Mouse (Mus musculus) frontal cortex, adult 2 months (tissue): ENCODE results near the gene Kirrel3. TPM values are rescaled to one million over a fixed set of nuclear protein-coding genes. Genes with fewer than 3 reads are reported as not detected.

Source experiments
- DNase-seq, 2 experiments: peaks; one replicate each; pipeline ENCODE4 v3.0.0; 2022; ENCODE audit warnings: low spot score in 1 of 2; ENCODE audit errors: extremely low spot score in 1 of 2
- polyA plus RNA-seq: library from polyadenylated mRNA; depleted of rRNA; stranded (reverse); fragments of >200 nt; gene quantifications from 2 replicates; pipeline ENCODE4 v1.2.3, GENCODE M21; 2012

The Kirrel3 gene
- polyA plus RNA-seq, 1 experiment, result 38.4 TPM

DNA sequence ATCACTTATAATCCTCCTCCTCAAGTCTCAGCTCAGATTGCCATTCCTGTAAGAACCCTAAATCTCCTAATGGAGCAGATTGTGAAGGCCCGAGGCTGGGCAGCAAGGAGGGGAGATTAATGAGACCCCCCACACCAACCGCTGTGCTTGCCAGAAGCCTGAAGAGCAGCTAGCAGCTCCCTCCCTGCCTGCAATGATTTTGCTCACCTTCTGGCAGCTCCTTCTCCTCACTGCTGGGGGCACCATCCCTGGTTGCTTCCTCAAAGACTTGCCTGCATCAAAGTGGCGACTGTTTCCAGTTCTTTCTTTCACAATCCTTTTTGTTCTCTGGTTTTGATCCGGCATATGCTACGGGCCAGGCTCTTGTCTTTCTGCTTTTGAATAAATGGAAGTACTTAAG lies 253.7 kb downstream of the Kirrel3 start:
- no peak for DNase-seq

DNA sequence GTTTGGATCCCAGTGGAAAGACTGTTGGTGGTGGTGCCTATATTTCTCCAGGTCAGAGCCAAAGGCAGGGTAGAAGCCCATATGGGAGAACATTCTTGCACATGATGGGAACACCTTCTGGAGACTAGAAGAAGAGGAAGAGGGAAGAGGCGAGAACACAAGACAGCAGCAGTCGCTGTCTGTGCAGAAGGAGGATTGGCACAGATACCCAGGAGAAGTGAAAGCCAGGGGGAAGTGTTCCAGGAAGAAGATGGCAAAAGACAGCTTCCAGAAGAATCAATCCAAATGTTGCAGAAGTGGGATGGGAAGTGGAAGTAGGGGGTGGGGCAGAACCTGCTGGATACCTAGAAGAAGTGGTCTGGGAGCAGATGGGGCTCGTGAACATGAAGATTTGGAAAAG lies 255.1 kb downstream of the Kirrel3 start:
- DNase-seq, result no peak

DNA sequence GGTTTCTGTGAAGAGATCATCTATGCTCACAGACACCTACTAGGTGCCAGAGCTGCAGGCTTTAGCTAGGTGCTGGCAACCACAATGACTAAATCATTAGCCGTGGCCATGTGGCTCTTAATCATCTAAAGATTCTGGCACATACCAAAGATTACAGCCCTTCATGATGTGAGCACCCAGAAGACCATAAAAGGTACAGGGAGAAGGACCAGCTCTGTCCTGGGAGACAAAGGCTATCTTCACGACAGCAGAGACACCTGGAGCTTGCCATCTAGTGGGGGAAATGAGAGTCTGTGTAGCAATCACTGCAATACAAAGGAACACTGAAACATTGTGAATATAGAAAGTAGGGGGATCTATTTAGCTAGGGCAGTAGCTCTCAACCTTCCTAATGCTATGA lies 262.3 kb downstream of the Kirrel3 start:
- no peak for DNase-seq

DNA sequence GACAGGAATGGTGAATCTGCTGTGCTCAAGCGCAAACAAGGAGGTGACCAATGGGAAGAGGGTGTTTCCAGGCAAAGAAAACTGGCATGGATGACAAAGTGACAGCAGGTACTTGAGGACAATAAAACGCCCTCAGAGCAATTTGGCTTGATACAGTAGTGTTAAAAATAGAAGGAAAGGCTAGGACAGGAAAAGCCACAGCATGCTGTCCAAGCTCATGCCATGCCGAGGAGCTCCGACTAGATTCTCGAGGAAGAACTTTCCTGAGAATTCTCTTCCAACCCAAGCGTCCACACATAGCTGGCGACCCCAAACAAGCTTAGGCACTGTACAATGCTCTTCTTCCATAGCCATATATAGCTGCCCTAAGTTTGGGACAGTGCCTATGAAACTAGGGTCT lies 263.5 kb downstream of the Kirrel3 start:
- no peak for DNase-seq

DNA sequence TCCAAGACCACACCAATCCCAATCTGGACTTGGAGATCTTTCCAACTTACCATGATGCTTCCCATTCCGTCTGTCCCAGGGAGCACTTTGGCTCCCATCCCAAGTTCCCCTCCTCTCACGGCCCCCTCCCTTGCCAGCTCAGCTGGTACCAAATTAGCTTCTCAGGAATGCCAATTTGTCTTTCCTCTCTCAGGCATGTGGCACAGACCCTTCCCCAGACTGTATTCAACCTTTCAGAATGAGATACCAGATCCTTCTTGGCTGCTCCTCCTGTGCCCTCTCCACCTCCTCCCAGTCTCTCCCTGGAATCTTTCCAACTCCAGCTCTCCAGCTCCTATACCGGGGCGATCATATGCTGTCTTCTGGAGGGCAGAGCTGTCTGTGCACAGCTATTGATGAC lies 264.2 kb downstream of the Kirrel3 start:
- no peak for DNase-seq

DNA sequence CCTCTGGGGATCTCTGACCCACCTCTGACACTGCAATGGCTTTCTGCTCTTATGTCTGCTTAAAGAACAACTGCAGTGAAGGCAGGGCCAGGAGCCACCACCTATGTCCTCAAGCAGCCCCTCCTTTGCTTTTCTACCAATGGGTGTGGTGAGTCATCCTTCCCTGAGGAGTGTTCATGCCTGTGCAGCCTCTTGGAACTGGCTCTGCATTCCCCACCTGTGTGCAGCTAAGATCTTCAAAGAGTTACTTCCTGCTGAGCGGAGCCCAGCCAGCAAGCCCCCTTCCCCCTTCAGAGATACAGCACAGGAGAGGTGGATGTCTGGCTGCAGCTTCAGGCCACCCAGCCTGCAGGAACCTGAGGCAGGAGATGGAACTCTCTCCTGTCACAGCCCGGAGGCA lies 265.2 kb downstream of the Kirrel3 start:
- DNase-seq, result no peak

DNA sequence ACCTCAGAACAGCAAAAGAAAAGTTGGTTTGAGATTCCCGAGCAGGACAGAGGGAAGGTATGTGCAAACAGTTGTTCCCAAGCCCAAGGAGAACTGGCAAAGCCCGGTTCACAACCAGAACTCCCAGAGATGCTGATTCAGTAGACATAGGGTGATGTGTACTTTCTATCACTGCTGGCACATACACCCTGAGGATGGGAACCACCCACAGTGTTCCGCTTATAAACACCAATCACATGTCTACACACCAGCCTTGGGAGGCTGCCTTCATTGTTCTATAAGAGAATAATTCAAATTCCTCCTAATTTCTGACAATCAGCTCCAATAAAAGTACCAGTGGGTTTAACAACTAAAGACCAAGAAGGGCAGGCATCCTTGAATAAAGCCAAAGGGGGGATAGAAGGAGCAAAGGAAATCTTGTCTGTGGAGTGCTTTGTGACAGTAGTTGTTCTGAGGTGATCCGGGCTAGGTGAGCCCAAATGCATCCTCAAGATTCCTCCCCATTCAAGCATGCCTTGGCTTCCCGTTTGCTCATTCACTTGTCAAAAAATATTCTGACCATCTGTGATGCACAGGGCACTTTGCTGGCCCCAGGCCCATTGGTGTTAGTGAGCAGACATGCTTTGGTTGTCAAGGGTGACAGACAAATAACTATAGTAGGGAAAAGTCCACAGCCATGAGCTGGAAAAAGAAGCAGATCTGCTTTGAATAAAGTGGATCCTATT lies 266.5 kb downstream of the Kirrel3 start:
- DNase-seq, result no peak

DNA sequence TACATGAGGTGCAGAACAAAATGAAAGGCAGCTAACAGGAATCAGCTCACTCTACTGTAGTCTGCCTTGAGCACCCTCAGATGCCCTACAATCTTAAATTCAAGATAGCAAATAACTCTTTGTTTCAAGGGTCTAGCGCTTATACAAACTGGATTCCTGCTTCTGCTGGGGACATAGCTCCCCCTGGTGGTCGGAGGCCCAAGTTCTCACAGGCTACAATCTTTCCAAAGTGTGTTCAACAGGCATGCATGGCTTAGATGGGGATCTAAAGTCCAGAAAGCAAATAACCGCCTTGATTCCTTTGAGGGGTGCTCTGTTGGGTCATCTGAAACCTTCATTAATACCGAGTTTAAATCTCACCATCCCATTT lies 267.1 kb downstream of the Kirrel3 start:
- DNase-seq, result peak in 1 of 2 experiments; percentile 87

DNA sequence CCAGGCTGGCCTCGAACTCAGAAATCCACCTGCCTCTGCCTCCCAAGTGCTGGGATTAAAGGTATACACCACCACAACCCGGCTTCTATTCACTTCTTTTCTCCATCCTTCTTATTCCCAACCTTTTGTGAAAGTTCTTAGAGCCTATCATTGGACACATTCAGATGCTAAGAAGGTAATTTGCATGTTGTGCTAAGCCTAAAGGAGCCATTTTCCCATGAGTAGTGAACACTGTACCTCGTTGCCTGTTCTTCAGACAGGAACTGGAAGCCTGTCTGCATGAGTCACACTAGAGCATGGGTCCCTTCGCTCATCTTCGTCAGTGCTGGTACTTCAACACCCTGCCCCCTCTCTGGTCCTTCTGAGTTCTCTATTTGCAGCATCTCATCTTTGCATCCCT lies 268.2 kb downstream of the Kirrel3 start:
- no peak for DNase-seq

DNA sequence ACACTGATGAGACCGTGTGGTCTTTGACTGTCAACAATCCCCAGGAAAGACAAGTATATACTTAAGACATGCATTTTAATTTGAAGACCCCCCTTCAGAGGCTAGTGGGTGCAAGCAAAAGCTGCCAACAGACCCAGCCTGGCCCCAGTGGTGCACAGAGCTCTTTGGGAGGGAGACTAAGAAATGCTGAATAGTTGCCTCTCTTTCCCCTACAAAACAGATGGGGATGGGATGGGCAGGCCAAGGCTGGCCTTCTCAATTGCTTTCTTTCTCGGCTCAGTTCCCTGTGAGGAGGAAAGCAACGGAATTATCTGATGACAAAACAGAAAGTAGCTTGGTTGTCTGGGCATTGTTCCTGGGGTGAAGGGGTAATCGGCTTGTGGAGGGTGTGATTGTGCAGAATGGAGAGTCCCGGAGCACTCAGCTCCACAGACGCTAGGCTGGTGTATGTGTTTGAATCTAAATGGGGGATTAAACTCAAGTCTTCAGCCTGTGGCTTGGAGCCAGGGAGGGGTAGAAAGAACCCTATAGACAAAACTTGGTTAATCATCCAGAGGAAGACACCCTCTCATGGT lies 268.9 kb downstream of the Kirrel3 start:
- no peak for DNase-seq

DNA sequence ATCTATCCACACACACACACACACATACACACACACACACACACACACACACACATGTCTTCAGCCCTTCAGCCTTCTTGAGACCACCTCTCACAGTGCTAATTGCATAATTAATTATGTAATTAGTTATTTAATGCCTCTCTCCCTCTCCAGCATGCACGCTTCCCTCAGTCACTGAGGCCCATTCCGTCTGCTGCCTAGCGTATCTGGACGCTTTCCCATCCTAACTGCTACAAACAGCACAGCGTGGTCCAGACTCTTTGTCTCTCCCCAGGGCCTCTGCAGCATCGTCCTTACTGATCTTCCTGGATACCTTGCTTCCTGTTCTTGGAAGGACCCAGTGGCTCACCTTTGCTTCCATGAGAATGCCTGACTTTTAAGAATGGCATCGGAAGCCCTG lies 270.4 kb downstream of the Kirrel3 start:
- DNase-seq, result no peak

DNA sequence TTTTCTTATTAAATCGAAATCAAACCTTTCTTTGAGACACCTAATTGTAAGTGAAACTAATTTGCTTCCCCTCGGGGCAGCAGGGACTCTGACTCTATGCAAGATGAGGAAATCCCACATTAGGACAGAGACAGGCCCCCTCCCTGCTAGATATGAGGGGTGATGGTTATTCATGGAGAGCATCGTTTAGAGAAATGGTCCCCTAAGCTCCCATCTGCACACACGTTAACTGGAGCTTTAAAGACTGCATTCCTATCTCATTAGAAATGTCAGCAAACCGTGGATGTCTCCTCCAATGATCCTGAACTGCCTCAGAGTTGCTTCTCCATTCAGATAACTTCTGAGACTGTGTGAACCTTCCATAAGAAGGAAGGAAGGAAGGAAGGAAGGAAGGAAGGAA lies 273.2 kb downstream of the Kirrel3 start:
- DNase-seq, result no peak

DNA sequence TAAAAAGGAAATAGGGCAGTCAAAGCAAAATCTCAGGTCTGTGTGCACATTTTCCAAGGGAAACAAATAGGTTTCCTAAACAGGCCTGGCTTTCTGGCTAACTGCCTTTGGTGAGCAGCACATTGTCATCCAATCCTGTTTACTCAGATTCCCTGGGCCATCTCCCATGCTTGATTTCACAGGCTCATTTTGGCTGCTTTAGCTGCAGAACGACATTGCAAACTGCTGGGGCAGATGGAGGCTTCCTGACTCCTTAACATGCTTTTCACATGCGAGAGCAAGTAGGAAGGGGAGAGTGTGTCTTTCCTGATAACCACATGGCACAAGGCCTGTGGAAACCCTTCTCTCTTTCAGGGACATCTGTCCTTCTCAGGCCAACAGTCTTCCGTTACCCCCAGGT lies 274.8 kb downstream of the Kirrel3 start:
- DNase-seq, result no peak

DNA sequence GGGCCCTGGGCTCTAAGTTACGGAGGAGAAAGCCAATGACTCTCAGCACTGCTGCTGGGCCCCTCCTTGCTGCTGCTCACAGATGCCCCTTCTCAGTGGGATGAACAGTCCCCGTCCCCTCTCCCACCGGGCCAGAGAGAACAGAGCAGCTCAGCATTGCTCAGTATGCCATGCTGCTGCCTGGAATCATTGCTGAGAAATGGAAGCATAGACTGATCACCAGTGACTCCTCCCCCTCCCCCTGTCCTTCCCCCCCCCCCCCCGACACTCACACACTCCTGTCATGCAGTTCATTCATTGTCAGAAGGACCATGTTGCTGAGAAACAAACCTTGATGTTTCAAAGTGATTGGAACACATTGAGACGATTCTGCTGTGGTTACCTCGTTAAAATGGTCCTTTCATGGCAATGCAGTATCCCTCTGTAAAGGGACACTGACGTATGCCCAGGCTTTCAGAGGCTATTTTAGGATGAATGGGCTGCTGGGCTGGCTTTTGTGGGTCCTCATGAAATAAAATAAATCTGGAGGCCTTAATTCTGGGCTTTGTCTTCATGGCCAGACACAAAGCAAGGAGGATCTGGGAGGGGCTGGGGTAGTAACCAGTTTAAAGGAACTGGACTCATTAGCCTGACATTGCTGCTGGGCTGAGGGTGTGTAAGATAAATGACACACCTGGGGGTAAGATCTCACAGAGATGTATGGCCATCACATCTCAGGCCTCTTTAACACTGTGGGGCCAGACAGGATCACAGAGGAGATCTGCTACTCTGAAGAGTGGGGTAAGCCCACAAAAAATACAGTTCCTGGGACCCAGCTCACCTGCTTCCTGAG lies 281.3 kb downstream of the Kirrel3 start:
- no peak for DNase-seq

DNA sequence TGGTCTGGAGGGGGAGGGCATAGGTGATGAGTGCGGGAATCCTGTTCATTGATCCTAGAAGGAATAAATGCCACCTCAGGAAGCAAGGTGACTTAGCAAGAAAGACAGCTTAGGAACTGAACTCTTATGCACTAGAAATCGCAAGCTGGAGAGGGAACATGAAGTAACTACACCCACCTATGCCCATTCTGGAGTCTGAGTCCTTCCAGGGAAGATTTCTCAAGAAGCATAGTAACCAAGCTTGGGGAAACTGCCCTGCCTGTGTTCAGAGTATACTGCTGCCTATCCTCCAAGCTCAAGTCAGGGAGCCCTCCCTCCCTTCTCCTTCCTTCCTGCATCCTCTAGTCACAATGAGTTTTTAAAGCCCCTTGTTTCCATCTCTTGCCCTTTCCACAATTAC lies 283.3 kb downstream of the Kirrel3 start:
- no peak for DNase-seq

DNA sequence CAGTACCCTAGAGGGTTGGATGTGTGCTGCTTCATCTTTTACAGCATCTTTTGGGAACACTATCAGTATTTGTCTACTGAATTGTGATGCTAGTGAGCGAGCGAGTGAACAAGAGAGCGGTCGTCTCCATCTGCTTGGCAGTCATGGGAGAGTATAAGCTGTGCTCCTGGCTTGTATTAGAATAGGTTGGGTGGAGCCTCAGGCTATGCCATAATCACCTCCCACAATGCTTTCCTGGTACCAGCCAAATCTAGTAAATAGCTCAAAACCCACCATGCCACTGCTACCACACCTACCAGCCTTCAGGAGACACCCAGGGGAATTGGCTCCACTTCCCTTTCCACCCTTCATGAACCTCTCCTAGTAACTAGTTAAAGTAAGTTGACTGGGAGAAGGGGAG lies 285.3 kb downstream of the Kirrel3 start:
- no peak for DNase-seq

DNA sequence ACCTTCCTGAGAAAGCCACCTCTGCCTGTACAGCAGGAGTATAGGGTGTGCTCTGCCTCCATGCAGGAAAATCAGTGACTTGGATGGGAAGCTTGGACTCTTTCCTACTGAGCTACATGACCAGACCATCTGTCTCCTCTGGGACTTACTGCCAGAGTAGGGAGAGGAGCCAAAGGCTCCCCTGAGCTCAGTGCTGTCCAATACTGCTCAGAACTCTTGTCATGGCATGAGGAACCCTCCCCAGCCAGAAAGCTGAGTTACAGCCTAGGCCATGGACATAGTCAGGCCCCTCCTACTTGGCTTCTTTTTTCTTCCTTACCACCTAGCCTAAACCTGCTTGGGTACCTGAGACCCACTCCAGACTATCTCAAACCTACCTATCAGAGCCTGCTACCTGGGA lies 285.7 kb downstream of the Kirrel3 start:
- DNase-seq, result no peak

DNA sequence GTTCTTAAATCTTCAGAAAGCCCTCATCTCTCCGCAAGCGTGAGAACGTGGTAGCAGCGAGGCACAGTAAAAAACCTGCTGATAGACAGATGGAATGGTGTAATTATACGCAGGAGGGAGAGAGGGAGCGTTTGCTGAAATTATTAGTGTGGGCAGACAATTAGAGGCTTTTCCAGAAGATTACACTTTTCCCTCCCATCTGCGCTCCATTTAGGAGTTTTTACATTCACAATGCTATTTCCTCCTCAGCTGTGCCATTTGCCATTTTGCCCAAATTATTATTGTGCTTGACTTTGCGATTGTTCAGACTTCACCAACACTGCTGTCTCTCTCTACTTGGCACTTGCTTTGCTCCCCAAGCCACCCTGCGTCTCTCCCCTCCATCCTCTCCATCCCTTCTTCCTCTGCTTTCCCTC lies 286.3 kb downstream of the Kirrel3 start:
- peak in 1 of 2 experiments; percentile 55 for DNase-seq

DNA sequence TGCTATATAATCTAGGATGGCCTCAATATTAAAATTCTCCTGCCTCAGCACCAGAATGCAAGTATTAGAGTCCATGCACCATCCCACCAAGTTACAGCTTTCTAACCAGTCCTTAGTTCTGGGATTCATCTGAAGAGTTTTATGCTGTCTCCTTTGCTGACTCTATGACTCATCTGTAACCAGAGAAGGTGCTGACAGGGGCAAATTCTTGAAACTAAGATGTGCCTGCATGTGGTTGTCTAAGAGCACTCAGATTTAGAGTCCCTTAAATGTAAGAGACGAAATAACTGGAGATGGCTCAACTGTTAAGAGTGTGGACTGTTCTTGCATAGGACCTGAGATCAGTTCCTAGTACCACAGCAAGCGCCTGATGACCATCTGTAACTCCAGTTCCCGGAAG lies 295.7 kb downstream of the Kirrel3 start:
- DNase-seq, result no peak

DNA sequence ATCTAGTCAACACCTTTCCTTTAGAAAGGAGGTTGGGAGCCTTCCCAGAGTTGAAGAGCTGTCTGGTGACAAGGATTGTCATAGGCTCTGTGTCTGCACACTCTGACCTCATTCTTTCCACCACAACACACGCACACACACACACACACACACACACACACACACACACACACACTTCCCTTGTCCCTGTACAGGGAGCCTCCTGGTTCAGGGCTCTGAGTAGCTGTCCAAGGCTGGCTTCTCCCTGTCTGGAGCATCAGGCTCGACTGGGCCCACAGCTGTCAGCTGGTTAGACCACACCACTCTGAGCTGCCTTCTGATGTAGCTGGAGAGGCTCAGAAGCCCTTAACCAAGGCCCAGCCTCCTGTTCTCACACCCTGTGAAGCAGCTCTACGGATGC lies 302.2 kb downstream of the Kirrel3 start:
- no peak for DNase-seq

DNA sequence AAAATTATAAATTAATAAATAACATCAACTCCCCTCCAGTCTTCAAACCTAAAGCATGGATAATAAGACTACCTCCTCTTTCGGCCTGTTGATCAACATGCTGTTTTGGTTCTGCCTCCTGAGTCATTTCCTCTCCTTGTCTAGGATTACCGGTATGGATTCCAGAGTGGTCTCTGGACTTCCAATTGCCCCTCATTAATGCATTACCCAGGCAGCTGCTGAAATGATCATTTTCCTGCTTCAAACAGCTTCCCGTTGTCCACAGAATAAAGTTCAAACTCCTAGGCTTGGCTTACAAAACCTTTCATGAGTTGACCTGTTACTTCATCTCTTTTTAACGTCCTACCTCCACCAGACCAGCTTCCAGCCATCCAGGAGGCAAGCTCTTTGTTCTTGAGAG lies 309.5 kb downstream of the Kirrel3 start:
- DNase-seq, result no peak
